Mouse (Mus musculus): ENCODE measurements at regions not wholly inside any gene's neighbourhood (a gene's known extent, or its start where the extent isn't known, plus 50 kb on each side); places are given as distances from the start of the nearest gene placed in this dataset.
A peak's percentile ranks its signal among the peaks of the same experiment; 100 is the strongest.

DNA sequence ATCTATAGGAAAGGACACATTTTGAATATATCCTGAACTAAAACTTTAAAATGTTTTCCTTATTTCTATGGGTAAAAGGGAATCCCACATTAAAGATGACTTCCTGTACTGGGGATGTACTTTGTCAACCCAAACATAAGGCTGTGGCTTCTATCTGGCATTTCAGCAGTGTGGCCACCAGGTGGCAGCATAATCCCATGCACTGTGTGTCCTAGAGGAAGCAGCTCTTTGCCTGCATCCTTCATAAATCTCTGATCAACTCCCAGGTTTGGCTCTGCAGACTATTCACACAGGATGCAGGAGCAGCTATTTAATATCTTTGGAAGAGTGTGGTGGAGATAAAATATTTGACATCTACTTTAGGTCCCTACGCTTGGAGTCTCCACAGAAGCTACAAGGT, 59.1 kb downstream of the Bmp15 start:
- DNase-seq (ENCODE audit: low read depth, low spot score): peak; percentile 24

DNA sequence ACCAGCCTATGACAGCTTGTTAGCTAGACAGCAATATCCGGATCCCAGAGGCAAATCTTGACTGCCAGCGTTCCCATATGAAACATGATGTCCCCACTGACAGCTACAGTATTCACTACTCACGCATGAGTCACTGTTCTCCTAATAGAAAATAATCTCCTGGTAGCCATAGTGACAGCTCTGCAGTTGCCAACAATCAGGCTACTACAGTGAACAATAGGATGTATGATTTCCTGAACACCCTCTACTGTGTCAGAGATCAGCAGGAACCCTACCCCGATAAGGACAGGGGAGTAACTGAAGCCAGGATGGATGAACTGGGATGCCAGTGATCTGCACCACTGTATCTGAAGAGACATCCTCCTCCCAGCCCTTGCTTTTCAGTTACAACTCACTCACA, 62.0 kb downstream of the Bmp15 start:
- no peak for DNase-seq (ENCODE audit: low read depth, low spot score)

DNA sequence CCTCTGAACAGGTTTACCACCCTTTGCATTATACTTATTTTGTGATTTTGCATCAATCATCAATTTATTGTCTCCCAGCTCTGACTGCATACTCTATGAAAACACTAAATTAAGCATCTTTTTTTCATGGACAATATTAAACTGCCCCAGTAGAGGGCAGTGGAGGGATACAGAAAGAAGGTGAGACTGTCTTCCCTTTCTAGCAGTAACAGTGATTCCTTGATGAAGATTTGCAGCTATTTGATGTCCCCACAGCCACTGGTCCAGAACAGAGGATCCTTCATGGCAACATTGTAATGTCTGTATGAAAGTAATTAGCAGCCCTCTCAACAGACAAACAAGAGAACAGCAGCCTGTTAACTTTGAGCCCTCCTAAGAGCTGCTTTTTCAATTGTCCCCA, 66.5 kb downstream of the Bmp15 start:
- DNase-seq (ENCODE audit: low read depth, low spot score): no peak

DNA sequence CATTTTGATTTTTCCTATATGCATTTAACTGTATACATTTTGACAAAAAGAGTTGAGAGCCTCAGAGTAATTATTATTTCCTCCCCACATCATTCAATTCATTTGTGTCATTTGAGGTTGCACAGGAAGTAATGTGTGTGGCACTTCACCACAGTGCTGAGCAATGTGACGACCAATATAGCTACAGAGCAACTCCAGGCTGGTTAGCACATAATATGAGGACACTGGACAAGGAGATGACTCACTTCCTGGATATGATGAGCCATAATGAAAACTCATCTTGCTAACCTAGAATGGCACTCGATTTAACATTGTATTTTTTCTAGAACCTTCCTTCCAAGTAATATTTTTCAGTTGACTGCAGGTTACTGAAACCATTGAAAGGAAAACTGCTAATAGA, 67.6 kb downstream of the Bmp15 start:
- no peak for DNase-seq (ENCODE audit: low read depth, low spot score)

All from brain, embryonic 18.5 days (tissue).